Mouse (Mus musculus) ES-CJ7 (cell line): ENCODE data around the gene Htr3b.

Experiments used
- DNase-seq: peaks from one replicate; pipeline ENCODE4 v3.0.0; 2011; ENCODE audit warnings: low read depth, low spot score

Gene Htr3b

DNA sequence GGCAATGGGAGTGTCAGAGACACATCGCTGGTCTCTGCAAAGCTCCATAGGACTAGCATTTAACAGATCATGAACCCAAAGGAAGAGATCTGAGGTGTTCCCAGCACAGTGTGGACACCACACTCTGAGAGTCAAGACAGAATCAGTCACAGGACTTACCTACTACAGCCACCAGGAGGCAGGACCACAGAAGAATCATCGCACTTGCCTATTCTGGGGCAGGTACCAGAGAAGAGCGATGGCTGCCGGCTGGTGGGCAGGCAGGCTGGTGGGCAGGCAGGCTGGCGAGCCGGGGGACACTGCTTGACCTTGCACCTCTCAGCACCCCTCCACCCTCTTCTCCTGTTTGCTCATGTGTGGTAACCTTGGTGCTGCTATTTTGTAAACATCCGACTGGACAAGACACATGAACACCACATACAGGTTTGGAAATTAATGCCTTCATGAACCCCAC lies at the start of gene Htr3b:
Htr3b (minus strand) TSS at position 404 of the 454 bp plus-strand sequence.
- DNase-seq, result peak; percentile 59

GRCm38 (mm10) chr9:48999256-48999655 lies 34.5 kb upstream of the Htr3b start:
- no peak for DNase-seq

DNA sequence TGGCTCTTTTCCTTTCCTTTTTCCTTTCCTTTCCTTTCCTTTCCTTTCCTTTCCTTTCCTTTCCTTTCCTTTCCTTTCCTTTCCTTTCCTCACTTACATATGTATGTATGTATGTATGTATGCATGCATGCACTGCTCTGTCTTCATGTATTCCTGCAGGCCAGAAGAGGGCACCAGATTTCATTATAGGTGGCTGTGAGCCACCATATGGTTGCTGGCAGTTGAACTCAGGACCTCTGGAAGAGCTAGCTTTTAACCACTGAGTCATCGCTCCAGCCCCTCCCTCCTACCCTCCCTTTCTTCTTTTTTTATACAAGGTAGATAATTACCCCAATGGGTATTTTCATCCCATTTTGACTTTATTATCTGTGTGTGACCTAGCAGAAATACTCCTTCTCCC lies 30.9 kb upstream of the Htr3b start:
- peak; percentile 35 for DNase-seq

DNA sequence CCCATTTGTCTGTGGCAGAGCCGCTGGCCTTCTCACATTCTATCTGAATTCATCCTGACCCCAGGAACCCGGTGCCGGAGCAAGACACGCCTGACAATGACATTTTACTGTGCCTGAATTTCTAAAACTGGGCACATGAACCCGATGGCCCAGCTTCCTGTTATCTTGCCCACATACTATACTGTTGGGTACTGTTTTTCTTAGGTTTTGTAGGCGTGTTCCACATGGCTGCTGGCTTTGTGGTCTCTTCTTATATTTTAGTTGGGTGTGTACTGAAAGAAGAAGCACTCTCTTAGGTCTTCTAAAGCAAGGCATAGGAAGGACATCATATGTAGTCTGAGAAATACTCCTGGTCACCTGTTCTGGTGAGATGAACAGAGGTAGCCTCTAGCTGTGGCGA lies 30.0 kb upstream of the Htr3b start:
- DNase-seq, result no peak

- DNase-seq, result peak; percentile 90
Observed at GRCm38 (mm10) chr9:48991671-48992070, 26.9 kb upstream of the Htr3b start.

DNA sequence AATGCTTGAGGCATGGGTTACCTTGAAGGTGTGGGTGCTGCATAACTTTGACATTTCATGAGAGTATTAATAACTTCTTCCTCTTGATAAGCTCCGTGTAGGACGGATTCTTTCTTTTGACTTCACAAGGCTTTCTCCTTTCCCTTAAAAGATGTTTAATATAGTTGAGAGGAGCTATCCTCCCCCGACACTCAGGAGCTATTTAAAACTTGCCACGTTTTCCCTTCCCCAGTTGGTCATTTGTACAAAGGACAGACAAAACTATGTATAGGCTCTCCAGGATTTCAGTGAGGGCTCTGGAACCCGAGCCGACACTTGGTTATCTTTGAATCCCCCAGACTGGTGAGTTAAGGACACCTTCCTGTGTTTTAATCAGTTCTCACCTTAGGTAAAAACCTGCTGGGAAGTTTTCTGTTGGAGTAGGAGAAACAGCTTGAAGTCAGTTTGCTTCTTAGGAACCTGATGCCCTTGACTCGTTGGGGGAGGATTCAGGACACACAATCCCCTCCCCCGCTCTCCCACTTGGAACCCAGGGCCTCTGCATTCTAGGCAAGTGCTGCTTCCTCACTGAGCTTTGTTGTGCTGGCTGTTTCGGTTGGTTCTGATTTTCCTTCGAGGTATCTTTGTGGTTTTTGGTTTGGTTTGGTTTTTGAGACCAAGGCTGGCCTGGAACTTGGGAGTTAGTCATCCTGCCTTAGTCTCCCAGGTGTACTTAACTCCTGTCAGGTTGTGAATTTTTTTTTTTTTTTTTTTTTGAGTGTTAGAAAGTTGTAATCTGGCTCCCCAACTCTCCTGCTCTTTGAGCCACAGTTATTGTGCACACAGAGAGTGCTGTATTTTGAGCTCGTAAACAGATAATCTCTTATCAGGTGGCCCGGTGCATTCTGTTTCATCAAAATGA lies 22.7 kb upstream of the Htr3b start:
- peak; percentile 84 for DNase-seq

- no peak for DNase-seq
Observed at GRCm38 (mm10) chr9:48986616-48987141, 21.9 kb upstream of the Htr3b start.

GRCm38 (mm10) chr9:48985708-48986088 lies 20.9 kb upstream of the Htr3b start:
- DNase-seq, result no peak

DNA sequence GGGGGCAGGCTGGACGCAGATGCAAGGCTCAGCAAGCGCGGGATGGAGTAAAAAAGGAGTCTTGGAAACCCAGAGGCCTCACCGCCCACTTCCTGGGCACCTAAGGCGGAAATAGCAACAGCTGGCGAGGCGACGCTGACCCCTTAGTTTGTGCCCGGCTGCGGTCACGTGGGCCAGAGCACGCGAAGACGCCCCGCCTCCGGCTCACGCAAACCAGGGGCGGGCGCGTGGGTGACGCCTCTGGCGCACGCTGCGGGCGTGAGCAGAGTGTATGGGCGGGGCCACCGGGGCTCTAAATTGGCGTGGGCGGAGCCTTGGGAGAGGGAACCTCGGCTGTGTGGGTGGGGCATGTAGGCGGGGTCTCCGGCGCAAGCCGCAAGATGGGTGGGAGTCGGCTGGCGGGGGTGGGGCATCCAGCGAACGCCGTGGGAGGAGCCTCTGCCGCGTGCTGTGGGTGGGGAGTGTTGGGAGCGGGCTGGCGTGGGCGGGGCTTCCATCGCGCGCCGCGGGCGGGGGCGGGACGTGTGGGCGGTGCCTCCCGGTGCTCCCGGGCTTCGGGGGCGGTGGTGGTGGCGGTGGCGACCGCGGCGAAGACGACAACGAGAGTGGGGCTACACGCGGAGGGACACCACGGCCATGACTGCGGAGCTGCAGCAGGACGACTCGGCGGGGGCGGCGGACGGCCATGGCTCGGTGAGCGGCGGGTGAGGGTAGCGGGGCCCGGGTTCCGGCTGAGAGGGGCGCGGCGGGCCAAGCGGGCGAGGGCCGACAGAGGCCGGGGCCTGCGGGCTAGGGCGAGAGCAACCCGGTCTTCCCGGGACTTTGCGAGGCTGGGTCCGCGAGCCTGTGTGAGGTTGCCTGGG lies 20.3 kb upstream of the Htr3b start, which contains the start of gene Usp28:
Usp28 (plus strand) TSS at position 531 of the 863 bp plus-strand sequence.
- peak; percentile 97 for DNase-seq

GRCm38 (mm10) chr9:48984320-48984844 lies 19.6 kb upstream of the Htr3b start:
- DNase-seq, result no peak

- DNase-seq, result peak; percentile 48
Observed at GRCm38 (mm10) chr9:48983801-48984200, 19.0 kb upstream of the Htr3b start.

- DNase-seq, result no peak
Observed at GRCm38 (mm10) chr9:48981827-48982226, 17.0 kb upstream of the Htr3b start.

DNA sequence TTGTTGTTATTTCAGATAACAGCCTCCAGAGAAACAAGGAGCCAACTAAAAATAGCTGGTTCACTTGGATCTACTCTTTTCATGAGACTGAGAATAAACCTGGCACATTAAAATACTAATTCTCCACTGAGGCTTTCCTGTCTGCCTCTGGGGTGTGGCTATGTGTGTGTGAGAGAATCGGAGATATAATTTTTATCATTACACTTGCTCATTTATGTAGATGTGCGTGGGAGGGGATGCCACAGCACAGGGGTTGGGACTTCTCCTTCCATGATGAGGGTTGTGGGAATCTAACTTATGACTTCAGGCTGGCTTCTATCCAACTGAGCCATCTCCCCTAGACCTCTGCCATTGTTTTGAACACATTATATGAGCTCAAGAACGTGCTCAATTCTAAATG lies 16.0 kb upstream of the Htr3b start:
- no peak for DNase-seq

DNA sequence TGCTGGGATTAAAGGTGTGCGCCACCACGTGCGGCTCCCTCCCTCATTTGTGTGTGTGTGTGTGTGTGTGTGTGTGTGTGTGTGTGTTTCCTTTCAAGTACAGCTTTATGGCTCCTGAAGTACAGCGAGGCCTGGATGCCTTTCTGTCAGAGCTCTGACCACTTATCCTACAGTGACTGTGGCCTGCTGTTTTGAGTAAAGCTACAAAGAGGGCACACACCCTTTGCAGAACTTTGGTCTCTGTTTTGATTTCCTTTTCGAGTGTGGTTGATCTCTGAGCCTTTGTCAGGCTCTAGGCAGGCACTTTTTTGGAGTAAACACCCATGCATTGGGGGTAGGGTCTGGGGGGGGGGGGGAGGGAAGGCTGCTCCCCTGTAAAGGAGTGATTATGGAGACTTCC lies 15.6 kb upstream of the Htr3b start:
- no peak for DNase-seq

DNA sequence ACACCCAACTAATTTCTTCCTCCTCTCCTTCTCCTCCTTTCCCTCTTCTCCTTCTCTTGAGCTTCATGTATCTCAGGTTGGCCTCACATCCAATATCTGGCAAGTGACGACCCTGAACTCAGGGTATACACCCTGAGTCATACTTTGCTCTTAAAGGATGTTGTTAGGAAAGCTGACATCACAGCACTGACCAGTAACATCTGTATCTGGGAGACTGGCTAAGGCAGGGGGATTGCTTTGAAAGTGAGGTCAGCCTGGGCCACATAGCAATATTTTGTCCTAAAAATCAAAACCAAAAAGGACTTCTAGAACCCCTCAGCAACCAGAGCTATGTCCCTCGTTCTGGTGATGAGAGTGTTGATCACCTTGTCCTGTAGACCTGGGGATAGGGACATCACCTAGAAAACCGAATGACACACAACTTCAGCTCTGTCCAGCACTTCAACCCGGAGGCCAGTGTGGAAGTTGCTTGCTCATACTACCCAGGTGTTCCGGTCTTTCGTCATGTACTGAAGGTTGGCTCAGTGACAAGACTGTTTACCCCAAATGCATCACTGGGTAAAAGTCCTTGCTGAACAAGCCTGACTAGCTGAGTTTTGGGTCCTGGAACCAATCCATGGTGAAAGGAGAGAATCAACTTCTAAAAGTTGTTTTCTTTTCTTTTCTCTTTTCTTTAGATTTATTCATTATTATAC lies 12.0 kb upstream of the Htr3b start:
- no peak for DNase-seq

- DNase-seq, result peak; percentile 64
Observed at GRCm38 (mm10) chr9:48972494-48972893, 7.7 kb upstream of the Htr3b start.

DNA sequence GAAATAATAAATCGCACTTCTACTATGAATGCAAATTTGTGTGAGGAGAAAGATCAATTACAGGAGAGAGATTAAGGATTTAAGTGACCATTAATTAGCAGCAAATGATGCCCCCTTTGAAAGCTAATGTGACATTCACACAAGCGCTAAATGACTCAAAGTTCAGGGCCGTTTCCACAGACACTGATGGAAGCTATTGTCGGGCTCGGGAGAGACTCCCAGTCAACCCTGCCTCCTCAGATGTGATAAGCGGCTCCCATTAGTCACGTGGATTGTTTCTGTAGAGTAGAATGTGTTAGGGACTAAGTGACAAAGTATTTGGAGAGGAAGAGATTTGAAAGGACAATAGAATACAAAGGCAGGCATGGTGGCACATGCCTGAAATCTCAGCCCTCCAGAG lies 2.7 kb downstream of the Htr3b start:
- DNase-seq, result peak; percentile 24

DNA sequence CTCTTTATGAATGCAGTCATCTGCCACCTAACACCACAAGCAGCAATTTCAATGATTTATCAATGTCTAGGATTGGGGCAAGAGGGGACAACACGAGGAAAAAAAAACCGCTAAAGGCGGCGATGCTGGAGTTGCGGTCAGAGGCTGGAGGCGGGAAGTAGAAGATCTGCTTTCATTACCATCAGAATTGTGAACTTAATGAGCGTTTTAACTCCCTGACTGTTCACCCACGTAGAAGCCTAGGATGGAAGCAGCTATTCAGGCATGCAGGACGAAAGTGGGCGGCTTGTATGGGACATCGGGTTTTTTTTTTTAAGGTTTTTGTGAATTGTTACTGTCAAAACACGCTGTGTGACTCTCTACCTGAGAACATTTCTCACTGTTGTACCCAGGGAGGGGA lies 3.5 kb downstream of the Htr3b start:
- peak; percentile 80 for DNase-seq

- no peak for DNase-seq
Observed at GRCm38 (mm10) chr9:48947565-48947964, 17.2 kb downstream of the Htr3b start.

DNA sequence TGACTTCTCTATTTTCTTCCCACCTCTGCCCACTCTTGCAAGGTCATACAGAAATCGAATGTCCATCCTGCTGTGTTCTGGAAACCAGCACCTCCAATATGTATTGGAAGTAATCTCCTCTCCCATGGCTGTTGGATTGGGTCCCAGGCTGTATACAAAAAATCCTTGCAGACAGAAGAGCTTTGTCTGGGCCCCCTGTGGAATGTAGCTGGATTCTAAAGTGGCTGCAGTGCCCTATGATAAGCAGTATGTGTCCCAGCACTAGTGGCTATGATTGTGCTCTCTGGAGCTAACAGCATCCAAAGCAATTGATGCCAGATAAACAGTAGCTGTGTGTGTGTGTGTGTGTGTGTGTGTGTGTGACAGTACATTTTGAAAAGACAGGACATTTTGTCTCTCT lies 22.4 kb downstream of the Htr3b start:
- no peak for DNase-seq

- no peak for DNase-seq
Observed at GRCm38 (mm10) chr9:48929436-48929835, 35.4 kb downstream of the Htr3b start.
